Mouse (Mus musculus): ENCODE data around the gene Snx1. TPM values are rescaled to one million over a fixed set of nuclear protein-coding genes. Genes with fewer than 3 reads are reported as not detected.

The Snx1 gene
- polyA plus RNA-seq, 1 experiment from 2014 or later: 65.1 TPM

DNA sequence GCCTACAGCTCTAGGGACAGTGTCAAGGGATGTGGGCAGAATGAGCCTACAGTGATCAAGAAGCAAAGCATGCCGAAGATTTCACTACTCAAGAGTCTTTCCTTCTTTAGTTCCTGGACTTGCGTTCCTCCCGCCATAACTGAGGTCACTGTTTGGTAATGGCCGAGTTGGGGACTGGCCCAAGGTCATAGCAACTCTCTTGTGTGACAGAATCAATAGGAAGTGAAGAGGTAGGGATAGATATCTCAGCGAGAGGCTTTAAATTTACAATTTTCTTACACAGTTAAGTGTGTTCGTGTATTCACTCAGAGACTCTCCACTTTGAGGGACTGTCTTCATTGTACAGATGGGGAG is 783 bp upstream of the Snx1 start:
- H3K9ac ChIP-seq (ENCODE audit: low read length): peak overlapping the region; percentile 78
- ATAC-seq (ENCODE audit: insufficient number of reproducible peaks, insufficient read depth, low FRiP score, low read depth): no peak

DNA sequence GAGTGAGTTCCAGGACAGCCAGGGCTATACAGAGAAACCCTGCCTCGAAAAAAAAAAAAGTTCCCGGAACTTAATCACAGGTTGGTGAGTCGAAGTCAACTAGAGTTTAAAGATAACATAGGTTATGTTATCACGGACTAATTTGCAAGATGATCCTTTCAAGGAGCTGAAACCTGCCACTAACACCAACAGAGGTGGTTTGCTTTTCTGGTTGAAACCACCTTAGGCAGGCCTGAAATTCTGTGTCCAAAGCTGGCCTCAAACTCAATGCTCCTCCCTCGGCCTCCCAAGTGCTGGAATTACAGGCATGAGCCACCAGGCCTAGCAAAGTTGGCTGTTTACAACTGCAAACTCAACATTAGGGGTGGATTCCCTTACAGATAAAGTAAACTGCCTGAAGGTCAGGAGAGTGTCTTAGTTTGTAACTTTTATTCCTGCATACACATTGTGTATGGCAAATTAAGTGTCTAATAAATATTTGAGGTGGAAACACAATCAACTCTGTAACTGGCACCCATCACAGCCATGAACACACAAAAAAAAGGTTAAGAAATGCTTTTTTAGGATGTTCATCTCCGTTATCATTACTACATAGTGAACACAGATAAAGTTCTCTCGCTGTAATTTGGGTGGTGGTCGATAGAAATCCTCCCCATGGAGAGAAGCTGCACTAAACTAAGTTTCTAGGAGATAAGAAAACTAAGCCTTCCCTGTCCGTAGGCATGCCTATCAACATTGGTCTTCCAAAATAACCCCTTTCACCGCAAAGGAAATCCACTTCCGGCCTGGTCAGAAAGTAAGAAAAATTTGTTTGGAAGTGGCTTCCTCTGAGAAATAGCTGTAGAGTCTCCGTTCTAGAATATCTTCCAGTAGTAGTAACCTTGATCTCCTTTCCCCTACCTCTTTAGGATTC is 588 bp downstream of the Snx1 start:
- H3K9me3 ChIP-seq (ENCODE audit: control insufficient read depth, low read length): no peaks in the 10 kb centered on the region
- H3K36me3 ChIP-seq (ENCODE audit: control insufficient read depth, insufficient read depth, low read length): peaks cover 10% of the 10 kb centered on the region; the same call in 1 of the 2 replicates
- no peaks in the 10 kb centered on the region for H3K27me3 ChIP-seq (ENCODE audit: control insufficient read depth, insufficient read depth, low read length)
- peak overlapping the region; percentile 66 to 87 for H3K27ac ChIP-seq (replicated peaks in 1 of 2; ENCODE audit: control insufficient read depth in 1 of 2, insufficient read depth in 1 of 2, low read depth in 2 of 2, low read length in 2 of 2)
- WGBS: 41% methylated on average over 12 of the region's 12 CpGs
- H3K4me2 ChIP-seq (ENCODE audit: low read length): peak overlapping the region; percentile 75
- peaks cover 4 to 22% of the 10 kb centered on the region in 2 experiments; a peak in 3 of 4 replicates for H3K4me1 ChIP-seq (ENCODE audit: control insufficient read depth in 2 of 2, insufficient read depth in 2 of 2, low read length in 2 of 2)
- peak overlapping the region; percentile 69 to 93 for H3K4me3 ChIP-seq (ENCODE audit: control insufficient read depth in 1 of 2, insufficient read depth in 1 of 2, low read depth in 1 of 2, low read length in 2 of 2)
- peak overlapping the region; percentile 78 for H3K9ac ChIP-seq (ENCODE audit: low read length)
- ATAC-seq (ENCODE audit: insufficient number of reproducible peaks, insufficient read depth, low FRiP score, low read depth): no peak

More for the DNA sequence above, 783 bp upstream of the Snx1 start:
- Histone ChIP-seq H3K36me3 (ENCODE audit: control insufficient read depth, insufficient read depth, low read length) (peaks cover 9% of the 10 kb centered on the region; the same call in 1 of the 2 replicates), H3K9me3 (ENCODE audit: control insufficient read depth, low read length) (no peaks in the 10 kb centered on the region), H3K4me1 (ENCODE audit: control insufficient read depth in 2 of 2, insufficient read depth in 2 of 2, low read length in 2 of 2) (peaks cover 4 to 22% of the 10 kb centered on the region in 2 experiments; a peak in 3 of 4 replicates), H3K4me3 (ENCODE audit: control insufficient read depth in 1 of 2, insufficient read depth in 1 of 2, low read depth in 1 of 2, low read length in 2 of 2) (peak overlapping the region; percentile 69 to 93), H3K27ac (replicated peaks in 1 of 2; ENCODE audit: control insufficient read depth in 1 of 2, insufficient read depth in 1 of 2, low read depth in 2 of 2, low read length in 2 of 2) (peak overlapping the region; percentile 77 to 87), H3K27me3 (ENCODE audit: control insufficient read depth, insufficient read depth, low read length) (no peaks in the 10 kb centered on the region), H3K4me2 (ENCODE audit: low read length) (peak overlapping the region; percentile 75)
- 39% methylated on average over 6 of the region's 6 CpGs for WGBS

DNA sequence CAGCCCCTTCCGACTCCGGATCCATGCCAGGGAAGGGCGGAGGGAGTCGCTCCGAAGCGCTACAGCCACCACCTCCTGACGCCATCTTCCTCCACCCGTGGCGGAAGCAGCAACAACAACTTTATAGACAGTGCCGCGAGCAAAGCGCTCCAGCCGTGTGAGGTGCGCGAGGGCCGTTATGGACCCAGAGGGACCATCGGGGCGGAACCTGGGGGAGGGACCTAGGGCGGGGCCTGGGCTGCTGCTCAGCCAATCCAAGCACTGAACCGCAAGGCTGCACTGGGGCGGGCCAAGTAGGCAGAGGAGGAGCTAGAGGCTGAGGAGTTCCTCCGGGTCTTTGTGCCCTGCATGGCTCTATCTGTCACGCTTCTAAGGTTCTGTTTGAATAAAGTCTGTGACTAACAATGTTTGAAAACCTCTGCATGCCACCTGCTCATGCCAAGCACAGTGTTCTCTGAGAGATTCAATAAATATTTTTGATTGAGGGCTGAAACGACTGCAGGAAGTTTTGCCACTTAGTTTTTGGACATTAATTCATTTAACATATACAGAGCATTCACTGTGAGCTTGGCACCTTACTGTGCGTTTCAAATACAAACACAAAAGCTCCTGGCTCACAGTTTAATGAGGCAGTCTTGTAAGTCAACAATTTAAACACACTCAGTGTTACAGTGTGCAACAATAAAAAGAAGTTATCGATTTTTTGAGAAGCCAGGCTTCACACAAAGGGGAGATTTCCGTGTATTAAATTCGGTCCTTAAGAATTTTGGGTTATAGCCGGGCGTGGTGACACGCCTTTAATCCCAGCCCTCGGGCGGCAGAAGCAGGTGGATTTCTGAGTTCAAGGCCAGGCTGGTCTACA is 1.5 kb downstream of the Snx1 start:
- no peaks in the 10 kb centered on the region for H3K9me3 ChIP-seq (ENCODE audit: control insufficient read depth, low read length)
- peaks cover 4 to 22% of the 10 kb centered on the region in 2 experiments; a peak in 3 of 4 replicates for H3K4me1 ChIP-seq (ENCODE audit: control insufficient read depth in 2 of 2, insufficient read depth in 2 of 2, low read length in 2 of 2)
- H3K4me3 ChIP-seq (ENCODE audit: control insufficient read depth in 1 of 2, insufficient read depth in 1 of 2, low read depth in 1 of 2, low read length in 2 of 2): peak overlapping the region; percentile 74 to 77
- ATAC-seq (ENCODE audit: insufficient number of reproducible peaks, insufficient read depth, low FRiP score, low read depth): peak; percentile 96
- H3K27me3 ChIP-seq (ENCODE audit: control insufficient read depth, insufficient read depth, low read length): no peaks in the 10 kb centered on the region
- H3K27ac ChIP-seq (replicated peaks in 1 of 2; ENCODE audit: control insufficient read depth in 1 of 2, insufficient read depth in 1 of 2, low read depth in 2 of 2, low read length in 2 of 2): peak overlapping the region; percentile 73 to 87
- H3K36me3 ChIP-seq (ENCODE audit: control insufficient read depth, insufficient read depth, low read length): 0 out of 2 replicates have a peak, but pooled peaks cover 6% of the 10 kb centered on the region
- H3K4me2 ChIP-seq (ENCODE audit: low read length): peak overlapping the region; percentile 85
- 18% methylated on average over 33 of the region's 33 CpGs for WGBS
- peak overlapping the region; percentile 87 for H3K9ac ChIP-seq (ENCODE audit: low read length)

DNA sequence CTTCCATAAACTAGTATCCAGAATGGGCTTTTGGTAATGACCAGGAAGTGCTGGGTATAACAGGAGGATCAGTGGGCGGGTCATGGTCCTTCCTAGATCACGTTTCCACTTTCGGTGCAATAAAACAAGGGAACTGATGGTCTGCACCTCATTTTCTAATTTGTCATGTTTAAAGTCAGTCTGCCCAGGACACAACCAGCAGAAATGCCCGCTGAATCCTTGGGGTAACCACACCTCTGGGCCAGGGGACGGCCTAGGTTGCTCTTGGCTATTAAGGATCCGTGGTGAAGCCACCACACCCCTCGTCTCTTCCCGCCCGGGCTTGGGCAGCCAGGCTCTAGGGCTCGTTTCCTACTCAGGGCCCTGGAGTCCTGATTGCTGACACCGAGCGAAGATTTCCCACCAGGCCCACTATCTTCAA is 2.3 kb downstream of the Snx1 start:
- no peaks in the 10 kb centered on the region for H3K9me3 ChIP-seq (ENCODE audit: control insufficient read depth, low read length)
- peak overlapping the region; percentile 73 to 87 for H3K27ac ChIP-seq (replicated peaks in 1 of 2; ENCODE audit: control insufficient read depth in 1 of 2, insufficient read depth in 1 of 2, low read depth in 2 of 2, low read length in 2 of 2)
- 0 out of 2 replicates have a peak, but pooled peaks cover 4% of the 10 kb centered on the region for H3K36me3 ChIP-seq (ENCODE audit: control insufficient read depth, insufficient read depth, low read length)
- peak overlapping the region; percentile 85 for H3K4me2 ChIP-seq (ENCODE audit: low read length)
- H3K9ac ChIP-seq (ENCODE audit: low read length): peak overlapping the region; percentile 87
- H3K4me3 ChIP-seq (ENCODE audit: control insufficient read depth in 1 of 2, insufficient read depth in 1 of 2, low read depth in 1 of 2, low read length in 2 of 2): peak overlapping the region; percentile 74 to 77
- H3K27me3 ChIP-seq (ENCODE audit: control insufficient read depth, insufficient read depth, low read length): no peaks in the 10 kb centered on the region
- no peak for ATAC-seq (ENCODE audit: insufficient number of reproducible peaks, insufficient read depth, low FRiP score, low read depth)
- 1% methylated on average over 12 of the region's 12 CpGs for WGBS
- peaks cover 4 to 22% of the 10 kb centered on the region in 2 experiments; a peak in 3 of 4 replicates for H3K4me1 ChIP-seq (ENCODE audit: control insufficient read depth in 2 of 2, insufficient read depth in 2 of 2, low read length in 2 of 2)

DNA sequence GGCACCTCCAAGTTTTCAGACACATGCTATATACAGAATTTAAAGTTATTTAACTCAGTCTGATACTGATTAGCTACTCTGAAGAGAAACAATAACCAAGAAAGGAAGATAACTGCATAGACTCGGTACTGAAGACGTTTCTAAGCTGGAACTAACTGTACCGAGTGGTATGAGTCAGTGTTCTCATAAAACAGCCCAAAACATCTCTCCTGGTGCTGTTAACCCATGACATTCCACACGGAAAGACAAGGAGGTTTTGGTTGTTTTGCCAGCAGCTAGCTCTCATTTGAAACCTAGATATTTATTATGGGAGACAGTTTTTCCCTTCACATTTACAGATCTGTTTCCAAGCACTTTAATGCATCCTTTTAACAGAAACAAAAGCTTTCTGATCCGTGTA is 2.7 kb downstream of the Snx1 start:
- Histone ChIP-seq H3K4me2 (ENCODE audit: low read length) (peak overlapping the region; percentile 85), H3K4me1 (ENCODE audit: control insufficient read depth in 2 of 2, insufficient read depth in 2 of 2, low read length in 2 of 2) (peaks cover 4 to 22% of the 10 kb centered on the region in 2 experiments; a peak in 3 of 4 replicates), H3K27ac (replicated peaks in 1 of 2; ENCODE audit: control insufficient read depth in 1 of 2, insufficient read depth in 1 of 2, low read depth in 2 of 2, low read length in 2 of 2) (peak overlapping the region in 1 of 2 experiments; percentile 87; a peak in 1 of 4 replicates), H3K9ac (ENCODE audit: low read length) (peak overlapping the region; percentile 87), H3K27me3 (ENCODE audit: control insufficient read depth, insufficient read depth, low read length) (no peaks in the 10 kb centered on the region), H3K9me3 (ENCODE audit: control insufficient read depth, low read length) (no peaks in the 10 kb centered on the region), H3K4me3 (ENCODE audit: control insufficient read depth in 1 of 2, insufficient read depth in 1 of 2, low read depth in 1 of 2, low read length in 2 of 2) (peak overlapping the region; percentile 74 to 77; a peak in 3 of 4 replicates), H3K36me3 (ENCODE audit: control insufficient read depth, insufficient read depth, low read length) (0 out of 2 replicates have a peak, but pooled peaks cover 4% of the 10 kb centered on the region)
- 8% methylated on average over 5 of the region's 5 CpGs for WGBS
- ATAC-seq (ENCODE audit: insufficient number of reproducible peaks, insufficient read depth, low FRiP score, low read depth): no peak

DNA sequence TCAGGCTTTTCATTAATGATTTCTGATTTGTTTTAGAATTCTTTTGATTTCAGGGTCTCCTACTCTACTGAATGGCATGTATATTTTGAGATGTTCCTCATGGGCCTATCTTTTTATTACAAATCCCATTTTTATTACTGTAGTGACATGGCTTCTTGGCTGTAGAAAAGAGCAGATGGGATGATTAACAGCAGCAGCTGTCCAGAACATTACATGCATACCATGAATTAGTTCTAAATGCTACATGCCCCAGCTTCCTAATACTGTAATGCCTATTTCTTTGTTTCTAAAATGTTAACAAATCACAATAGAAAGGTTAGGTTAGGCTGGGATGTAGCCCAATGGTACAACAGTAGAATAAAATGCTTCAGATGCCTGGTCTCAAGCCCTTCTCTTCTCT is 5.0 kb downstream of the Snx1 start:
- Histone ChIP-seq H3K4me2 (ENCODE audit: low read length) (no peak overlapping the region), H3K36me3 (ENCODE audit: control insufficient read depth, insufficient read depth, low read length) (0 out of 2 replicates have a peak, but pooled peaks cover 4% of the 10 kb centered on the region), H3K9me3 (ENCODE audit: control insufficient read depth, low read length) (no peaks in the 10 kb centered on the region), H3K27me3 (ENCODE audit: control insufficient read depth, insufficient read depth, low read length) (no peaks in the 10 kb centered on the region), H3K4me1 (ENCODE audit: control insufficient read depth in 2 of 2, insufficient read depth in 2 of 2, low read length in 2 of 2) (peaks cover 4 to 11% of the 10 kb centered on the region in 2 experiments; a peak in 3 of 4 replicates), H3K27ac (replicated peaks in 1 of 2; ENCODE audit: control insufficient read depth in 1 of 2, insufficient read depth in 1 of 2, low read depth in 2 of 2, low read length in 2 of 2) (no peak overlapping the region), H3K9ac (ENCODE audit: low read length) (no peak overlapping the region), H3K4me3 (ENCODE audit: control insufficient read depth in 1 of 2, insufficient read depth in 1 of 2, low read depth in 1 of 2, low read length in 2 of 2) (no peak overlapping the region)
- no peak for ATAC-seq (ENCODE audit: insufficient number of reproducible peaks, insufficient read depth, low FRiP score, low read depth)

DNA sequence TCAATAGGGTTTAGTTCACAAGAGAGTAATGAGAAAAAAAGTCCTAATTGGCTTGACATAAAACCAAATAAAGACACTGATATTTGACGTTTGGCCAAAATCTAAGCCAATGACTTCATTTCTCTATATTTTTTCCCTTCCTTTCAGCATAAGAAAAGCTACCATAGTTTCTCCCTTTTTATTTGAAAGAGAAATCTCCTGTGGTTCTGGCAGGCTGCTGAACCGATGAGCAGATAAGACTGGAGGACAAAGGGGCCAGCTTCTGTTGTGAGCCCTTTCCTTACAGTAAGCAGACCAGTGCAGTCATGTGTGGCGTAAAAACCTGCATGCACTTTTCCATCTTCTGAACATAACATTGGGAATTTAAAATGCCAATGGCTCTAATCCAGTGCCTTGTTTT is 5.4 kb downstream of the Snx1 start:
- no peak for ATAC-seq (ENCODE audit: insufficient number of reproducible peaks, insufficient read depth, low FRiP score, low read depth)
- Histone ChIP-seq H3K9me3 (ENCODE audit: control insufficient read depth, low read length) (no peaks in the 10 kb centered on the region), H3K27me3 (ENCODE audit: control insufficient read depth, insufficient read depth, low read length) (no peaks in the 10 kb centered on the region), H3K9ac (ENCODE audit: low read length) (no peak overlapping the region), H3K27ac (replicated peaks in 1 of 2; ENCODE audit: control insufficient read depth in 1 of 2, insufficient read depth in 1 of 2, low read depth in 2 of 2, low read length in 2 of 2) (no peak overlapping the region), H3K4me3 (ENCODE audit: control insufficient read depth in 1 of 2, insufficient read depth in 1 of 2, low read depth in 1 of 2, low read length in 2 of 2) (no peak overlapping the region), H3K4me2 (ENCODE audit: low read length) (no peak overlapping the region), H3K36me3 (ENCODE audit: control insufficient read depth, insufficient read depth, low read length) (0 out of 2 replicates have a peak, but pooled peaks cover 7% of the 10 kb centered on the region), H3K4me1 (ENCODE audit: control insufficient read depth in 2 of 2, insufficient read depth in 2 of 2, low read length in 2 of 2) (peaks cover 4 to 11% of the 10 kb centered on the region in 2 experiments; a peak in 3 of 4 replicates)
- 72% methylated on average over 3 of the region's 3 CpGs for WGBS
